ENCODE assay signal across 8 mouse cellular contexts in the genomic region with DNA sequence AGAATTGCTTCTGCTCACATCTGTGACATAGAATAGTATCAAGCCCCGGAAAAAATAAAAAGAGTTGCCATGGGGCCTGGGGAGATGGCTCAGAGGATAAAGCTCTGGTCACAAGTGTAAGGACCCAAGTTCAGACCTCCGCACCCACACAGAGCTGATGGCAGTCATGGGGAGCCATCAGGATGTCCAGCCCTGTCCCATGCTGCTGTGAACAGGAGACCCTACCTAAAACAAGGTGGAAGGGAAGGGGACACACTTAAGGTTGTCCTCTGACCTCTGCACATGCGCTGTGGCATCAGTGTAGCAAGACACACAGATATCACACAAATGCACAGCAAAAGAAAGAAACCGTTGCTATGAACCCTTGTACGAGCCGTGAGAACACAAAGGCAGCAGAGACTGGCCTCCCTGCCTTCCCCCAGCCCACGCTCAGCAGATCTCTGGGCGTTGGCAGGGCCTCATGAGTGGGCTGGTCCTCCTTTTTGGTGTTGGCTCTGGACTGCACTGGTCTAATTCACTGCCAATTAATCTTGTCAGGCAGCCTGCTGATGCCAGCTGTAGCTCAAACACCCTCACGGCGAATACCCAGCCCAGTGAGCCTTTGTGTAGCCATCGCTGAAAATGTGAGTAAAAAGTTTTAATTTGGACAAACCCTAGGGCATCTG. TPM values are rescaled to one million over a fixed set of nuclear protein-coding genes. Genes with fewer than 3 reads are reported as not detected.
DNase-seq lines count a peak whose midpoint lies in the region; ATAC-seq and TF ChIP-seq lines count a peak whose summit lies in the region.

No protein-coding gene starts in this region.

- peak; percentile 73 for ATAC-seq in kidney, embryonic 14.5 days (ENCODE audit: low FRiP score, low TSS enrichment)
- peak; percentile 85 for ATAC-seq in cerebellum, adult (ENCODE audit: insufficient number of reproducible peaks, low FRiP score, low TSS enrichment)
- peak; percentile 46 for ATAC-seq in megakaryocyte progenitor cell, adult 5-6 weeks (replicated peaks; ENCODE audit: poor library complexity)
- ATAC-seq in stomach, postnatal 0 days (ENCODE audit: low FRiP score, low TSS enrichment): peak; percentile 63
- no peak for ATAC-seq in inflammation-experienced regulatory T-cells, adult 6 months

- peak overlapping the region; percentile 43; the same call in 1 of the 2 replicates for H3K27ac ChIP-seq in kidney, embryonic 14.5 days (ENCODE audit: low read depth, low read length)
- peak overlapping the region; percentile 56; the same call in 1 of the 2 replicates for H3K27ac ChIP-seq in stomach, postnatal 0 days (replicated peaks)

- H3K4me2 ChIP-seq in kidney, embryonic 14.5 days (replicated peaks; ENCODE audit: low read depth, low read length): no peak overlapping the region
- H3K4me2 ChIP-seq in stomach, postnatal 0 days (replicated peaks; ENCODE audit: low read depth): 0 out of 2 replicates have a peak overlapping the region, but pooled peaks have one; percentile 14

- no peaks in the 10 kb centered on the region for H3K36me3 ChIP-seq in kidney, embryonic 14.5 days (ENCODE audit: control insufficient read depth, insufficient read depth, low read length)
- H3K36me3 ChIP-seq in stomach, postnatal 0 days (ENCODE audit: control insufficient read depth, insufficient read depth, low read length): no peaks in the 10 kb centered on the region

- no peak overlapping the region for H3K9ac ChIP-seq in kidney, embryonic 14.5 days (ENCODE audit: low read depth, low read length)
- H3K9ac ChIP-seq in stomach, postnatal 0 days (ENCODE audit: low read length): no peak overlapping the region

- no peak for DNase-seq in kidney, adult 18-20 months
- peak; percentile 50 to 70 for DNase-seq in frontal cortex, adult 2 months (ENCODE audit: extremely low spot score in 1 of 2, low spot score in 1 of 2)
- peak; percentile 69 to 80 for DNase-seq in layer of hippocampus, adult 18-20 months (ENCODE audit: low spot score in 2 of 2)
- DNase-seq in stomach, postnatal 0 days (ENCODE audit: low spot score): peak; percentile 52

- no peaks in the 10 kb centered on the region for H3K27me3 ChIP-seq in kidney, embryonic 14.5 days (ENCODE audit: control insufficient read depth, insufficient read depth, low read length)
- no peaks in the 10 kb centered on the region for H3K27me3 ChIP-seq in stomach, postnatal 0 days (ENCODE audit: control insufficient read depth, insufficient read depth, low read length)

- 53% methylated on average over 11 of the region's 11 CpGs for WGBS in kidney, embryonic 14.5 days
- 40% methylated on average over 11 of the region's 11 CpGs for WGBS in stomach, postnatal 0 days

- no peak overlapping the region for H3K4me3 ChIP-seq in kidney, embryonic 14.5 days (ENCODE audit: low read length)
- H3K4me3 ChIP-seq in stomach, postnatal 0 days (ENCODE audit: low read depth, low read length): no peak overlapping the region

- H3K4me1 ChIP-seq in kidney, embryonic 14.5 days (ENCODE audit: control insufficient read depth, insufficient read depth, low read length): no peaks in the 10 kb centered on the region
- H3K4me1 ChIP-seq in stomach, postnatal 0 days (replicated peaks; ENCODE audit: control insufficient read depth, insufficient read depth): no peaks in the 10 kb centered on the region

- no peak for TF ChIP-seq CTCF in stomach, postnatal 0 days (IDR thresholded peaks at IDR 0.05; ENCODE audit: low read depth)

- no peak for TF ChIP-seq EP300 in stomach, postnatal 0 days (optimal IDR thresholded peaks at IDR 0.05)

- H3K9me3 ChIP-seq in kidney, embryonic 14.5 days (ENCODE audit: control insufficient read depth, low read length): no peaks in the 10 kb centered on the region
- H3K9me3 ChIP-seq in stomach, postnatal 0 days (ENCODE audit: control insufficient read depth, low read length): no peaks in the 10 kb centered on the region

RNA-seq across cellular contexts. Expression of gene Nemp2, which starts 33.4 kb away (rescaled TPM):
- polyA plus RNA-seq in kidney, embryonic 14.5 days (2014; fragmentation: Nextera tagmentation; extraction: Ambion mirVana): 7.9 and 14.5 TPM in 2 replicates
- polyA plus RNA-seq in frontal cortex, adult 2 months (2012; rRNA removed): 10.7 and 12.3 TPM in 2 replicates
- total RNA-seq in layer of hippocampus, adult 18-20 months (2021): 1 to 10 TPM; 3.1 to 4.1 TPM
- 10.4 and 11.1 TPM in 2 replicates for total RNA-seq in megakaryocyte progenitor cell, adult 5-6 weeks (2015)
- 6.5 and 11.2 TPM in 2 replicates for total RNA-seq in megakaryocyte progenitor cell, adult 5-6 weeks (2017)
- polyA plus RNA-seq in stomach, postnatal 0 days (2015; fragmentation: Nextera tagmentation; extraction: Ambion mirVana): 2.4 and 2.9 TPM in 2 replicates
- polyA plus RNA-seq in inflammation-experienced regulatory T-cells, adult 6 months (2017; shearing (Covaris generic)): 10 to 100 TPM; 30.0 to 40.0 (median 35.7) TPM
